Mouse (Mus musculus) left cerebral cortex, postnatal 4 days (tissue): Measurements from ENCODE around the gene Fam120c. TPM values are rescaled to one million over a fixed set of nuclear protein-coding genes. Genes with fewer than 3 reads are reported as not detected.

Experiments used
- DNase-seq: peaks from one replicate; pipeline ENCODE4 v3.0.0-alpha.2; 2022
- intact Hi-C: fragments of 180-260 bp; cut with DNase I; formaldehyde crosslinking; loops from one replicate; pipeline ENCODE4 v1.15.1; 2025
- total RNA-seq, 2 experiments: library from RNA; stranded (reverse); gene quantifications; 2 replicates each; pipeline ENCODE4 v1.2.3; 2021

Gene Fam120c
- total RNA-seq, 2 experiments from 2014 or later, result 31.7 to 33.0 TPM

GRCm38 (mm10) chrX:151520458-151521322 is 176.7 kb downstream of the Fam120c start, which contains the start of gene Phf8:
Gene Phf8 (plus strand): TSS chrX:151520672.
- intact Hi-C loops, result loop anchor here (10.0 kb wide), 1 partner anchor 284 kb away; the partner anchor contains the start of gene Huwe1

More at GRCm38 (mm10) chrX:151520458-151521322, 176.7 kb downstream of the Fam120c start, which contains the start of gene Phf8:
- DNase-seq, result peak; percentile 96

Other genes with a start within 250 kb of the Fam120c start
- gene Tsr2, start 247.6 kb upstream of the Fam120c start, total RNA-seq, result 10 to 100 TPM; 36.7 to 38.7 TPM
- gene Wnk3, start 146.1 kb upstream of the Fam120c start, total RNA-seq, result 10 to 100 TPM; 60.9 to 62.2 TPM
- gene Phf8, start 176.5 kb downstream of the Fam120c start, total RNA-seq, result 10 to 100 TPM; 29.5 to 30.4 TPM